ENCODE assay signal across 8 mouse cellular contexts in the genomic region with DNA sequence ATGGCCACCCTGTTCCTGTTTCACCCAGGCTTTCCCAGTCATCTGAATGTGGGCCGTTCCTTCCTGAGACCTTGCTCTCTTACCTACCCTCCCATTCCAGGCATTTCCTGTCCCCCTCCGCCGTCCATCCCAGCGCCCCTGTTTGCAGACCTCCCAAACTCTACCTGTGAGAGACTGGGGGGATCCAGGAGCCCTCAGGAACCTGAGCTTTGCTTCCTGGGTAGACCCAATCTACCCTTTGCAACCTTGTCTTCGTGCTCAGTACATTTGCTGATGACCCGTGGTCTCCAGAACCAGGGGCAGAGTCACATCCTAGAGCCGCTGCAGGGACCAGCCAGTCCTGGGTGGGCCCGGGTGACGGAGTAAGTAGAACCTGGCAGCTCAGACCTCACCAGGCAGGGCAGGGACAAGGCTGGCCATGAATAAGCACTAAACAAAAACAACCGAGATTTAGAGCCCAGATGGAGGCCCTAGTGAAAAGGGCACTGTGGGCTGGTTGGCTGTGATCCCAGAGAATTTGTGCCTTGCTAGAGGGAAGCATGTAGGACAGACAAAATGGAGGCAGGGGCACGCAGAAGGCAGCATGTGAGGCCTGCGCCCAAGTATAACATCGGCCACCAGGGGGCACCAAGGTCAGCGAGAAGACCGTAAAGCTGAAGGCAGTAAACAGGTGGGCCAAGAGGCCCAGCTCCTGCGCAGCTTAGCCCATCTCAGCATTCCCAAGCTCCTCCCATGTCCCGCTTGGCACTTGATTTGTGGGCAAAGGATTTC. TPM values are rescaled to one million over a fixed set of nuclear protein-coding genes. Genes with fewer than 3 reads are reported as not detected.
DNase-seq lines count a peak whose midpoint lies in the region; ATAC-seq and TF ChIP-seq lines count a peak whose summit lies in the region.

No protein-coding gene starts in this region.

- peak overlapping the region; percentile 95 for H3K27ac ChIP-seq in heart, embryonic 11.5 days (ENCODE audit: low read depth, low read length)
- H3K27ac ChIP-seq in kidney, embryonic 16.5 days (ENCODE audit: low read length) = peak overlapping the region; percentile 96
- no peak overlapping the region for H3K27ac ChIP-seq in liver, adult 2 months (replicated peaks; ENCODE audit: insufficient read depth, low read depth, low read length)

- no peaks in the 10 kb centered on the region for H3K79me2 ChIP-seq in liver, adult 2 months (ENCODE audit: control insufficient read depth, insufficient read depth, low read length)
- no peaks in the 10 kb centered on the region for H3K79me2 ChIP-seq in myocyte (ENCODE audit: control insufficient read depth, insufficient read depth)

- no peaks in the 10 kb centered on the region for H3K27me3 ChIP-seq in heart, embryonic 11.5 days (ENCODE audit: control insufficient read depth, insufficient read depth, low read length)
- no peaks in the 10 kb centered on the region for H3K27me3 ChIP-seq in kidney, embryonic 16.5 days (ENCODE audit: insufficient read depth, low read length)
- H3K27me3 ChIP-seq in liver, adult 2 months (ENCODE audit: control insufficient read depth, insufficient read depth, low read length) = no peaks in the 10 kb centered on the region
- no peaks in the 10 kb centered on the region for H3K27me3 ChIP-seq in myocyte (ENCODE audit: control insufficient read depth, insufficient read depth, insufficient read length)
- no peaks in the 10 kb centered on the region for H3K27me3 ChIP-seq in splenic B cell, adult 2 months (ENCODE audit: control insufficient read depth, insufficient read depth, low read length, poor library complexity, severe bottlenecking)

- no peak overlapping the region for H3ac ChIP-seq in myocyte (ENCODE audit: control insufficient read depth, insufficient read length)

- no peaks in the 10 kb centered on the region for H3K36me3 ChIP-seq in heart, embryonic 11.5 days (ENCODE audit: control insufficient read depth, insufficient read depth, low read length)
- H3K36me3 ChIP-seq in kidney, embryonic 16.5 days (ENCODE audit: insufficient read depth, low read length) = no peaks in the 10 kb centered on the region
- no peaks in the 10 kb centered on the region for H3K36me3 ChIP-seq in liver, adult 2 months (ENCODE audit: control insufficient read depth, insufficient read depth, low read length)
- no peaks in the 10 kb centered on the region for H3K36me3 ChIP-seq in myocyte (ENCODE audit: control insufficient read depth, insufficient read depth)
- H3K36me3 ChIP-seq in splenic B cell, adult 2 months (ENCODE audit: control insufficient read depth, insufficient read depth, low read length, poor library complexity, severe bottlenecking) = no peaks in the 10 kb centered on the region; the same call in 1 of the 2 replicates

- WGBS in heart, embryonic 11.5 days (ENCODE audit: insufficient replicate concordance) = 32% methylated on average over 17 of the region's 17 CpGs
- 38% methylated on average over 17 of the region's 17 CpGs for WGBS in kidney, embryonic 16.5 days
- WGBS in liver, adult 2 months = 36% methylated on average over 17 of the region's 17 CpGs

- TF ChIP-seq CTCF in liver, adult 2 months (IDR thresholded peaks at IDR 0.05; ENCODE audit: low read depth, low read length) = peak; percentile 96

- peak overlapping the region; percentile 65 for H3K9ac ChIP-seq in heart, embryonic 11.5 days (ENCODE audit: low read depth, low read length)
- peak overlapping the region; percentile 59 for H3K9ac ChIP-seq in kidney, embryonic 16.5 days (replicated peaks; ENCODE audit: low read length)
- H3K9ac ChIP-seq in liver, adult 2 months (ENCODE audit: low read depth, low read length) = no peak overlapping the region

- TF ChIP-seq POLR2A in liver, adult 2 months (IDR thresholded peaks at IDR 0.05; ENCODE audit: extremely low read depth, insufficient read depth, low read length) = no peak
- no peak for TF ChIP-seq POLR2A in myocyte (IDR thresholded peaks at IDR 0.05; ENCODE audit: insufficient read length, low read depth)

- ATAC-seq in erythroblast, adult 5-6 weeks (replicated peaks; ENCODE audit: low FRiP score, poor library complexity, severe bottlenecking) = peak; percentile 67
- ATAC-seq in heart, embryonic 11.5 days (replicated peaks; ENCODE audit: insufficient number of reproducible peaks, low FRiP score, low TSS enrichment) = peak; percentile 50
- peak; percentile 81 for ATAC-seq in kidney, embryonic 16.5 days (ENCODE audit: low FRiP score, low TSS enrichment)

- peak overlapping the region; percentile 30 for H3K4me3 ChIP-seq in heart, embryonic 11.5 days (ENCODE audit: low read depth, low read length)
- H3K4me3 ChIP-seq in kidney, embryonic 16.5 days (ENCODE audit: low read length) = no peak overlapping the region
- no peak overlapping the region for H3K4me3 ChIP-seq in liver, adult 2 months (ENCODE audit: insufficient read depth, low read depth, low read length)
- peak overlapping the region; percentile 27 for H3K4me3 ChIP-seq in myocyte

- H3K9me3 ChIP-seq in heart, embryonic 11.5 days (replicated peaks; ENCODE audit: control insufficient read depth, low read length) = no peaks in the 10 kb centered on the region
- no peaks in the 10 kb centered on the region for H3K9me3 ChIP-seq in kidney, embryonic 16.5 days (ENCODE audit: low read length)

- peaks cover 39% of the 10 kb centered on the region for H3K4me1 ChIP-seq in heart, embryonic 11.5 days (ENCODE audit: control insufficient read depth, insufficient read depth, low read length)
- H3K4me1 ChIP-seq in kidney, embryonic 16.5 days (ENCODE audit: insufficient read depth, low read length) = peaks cover 43% of the 10 kb centered on the region
- H3K4me1 ChIP-seq in liver, adult 2 months (ENCODE audit: control insufficient read depth, insufficient read depth, low read length) = peaks cover 4% of the 10 kb centered on the region; the same call in 1 of the 2 replicates

- H3K4me2 ChIP-seq in heart, embryonic 11.5 days = peak overlapping the region; percentile 53
- H3K4me2 ChIP-seq in kidney, embryonic 16.5 days (replicated peaks; ENCODE audit: low read depth, low read length) = peak overlapping the region; percentile 24; the same call in 1 of the 2 replicates
- peak overlapping the region; percentile 81 for H3K4me2 ChIP-seq in myocyte (ENCODE audit: low read depth)

- DNase-seq in B cell, adult 2 months = peak; percentile 97
- peak; percentile 93 for DNase-seq in brain, adult 2 months (ENCODE audit: low read depth, low spot score)
- peak; percentile 61 for DNase-seq in liver, adult 2 months (ENCODE audit: extremely low read depth, low read depth, low spot score)
- DNase-seq in splenic B cell, adult 2 months (ENCODE audit: low read depth, low spot score) = peak; percentile 93

TF ChIP-seq in myocyte, 11 proteins besides CTCF, POLR2A, EP300 and RAD21:
- TF ChIP-seq POLR2AphosphoS2 (IDR thresholded peaks at IDR 0.05; ENCODE audit: insufficient read length, low read depth) (no peak), MYOD1 (IDR thresholded peaks at IDR 0.05; ENCODE audit: control insufficient read depth in 1 of 3, insufficient read length in 2 of 3, low read depth in 2 of 3) (peak; percentile 88 to 99 (median 96)), TCF3 (IDR thresholded peaks at IDR 0.05; ENCODE audit: insufficient read length, low read depth) (no peak), E2F4 (IDR thresholded peaks at IDR 0.05; ENCODE audit: insufficient read depth) (no peak), CEBPB (IDR thresholded peaks at IDR 0.05; ENCODE audit: insufficient read depth, poor library complexity, severe bottlenecking) (no peak), SRF (IDR thresholded peaks at IDR 0.05; ENCODE audit: control insufficient read depth, insufficient read length, low read depth) (no peak), USF1 (IDR thresholded peaks at IDR 0.05; ENCODE audit: low read depth) (no peak), TCF12 (IDR thresholded peaks at IDR 0.05; ENCODE audit: insufficient read depth, poor library complexity, severe bottlenecking) (no peak), MYOG (IDR thresholded peaks at IDR 0.05; ENCODE audit: control insufficient read depth in 1 of 3, insufficient read depth in 1 of 3, insufficient read length in 2 of 3, low read depth in 2 of 3) (peak; percentile 57 to 89 (median 57))

RNA-seq across cellular contexts. Expression of a gene that starts 2.9 kb away (rescaled TPM):
- total RNA-seq in erythroblast, adult 5-6 weeks (2015; ENCODE audit: low replicate concordance) = 77.4 and 78.8 TPM in 2 replicates
- 55.2 and 79.5 TPM in 2 replicates for total RNA-seq in erythroblast, adult 5-6 weeks (2017; ENCODE audit: low replicate concordance)
- polyA plus RNA-seq in heart, embryonic 11.5 days (2014; fragmentation: Nextera tagmentation; extraction: Ambion mirVana) = 18.2 and 19.5 TPM in 2 replicates
- 1.5 and 1.6 TPM in 2 replicates for polyA plus RNA-seq in kidney, embryonic 16.5 days (2015; fragmentation: Nextera tagmentation; extraction: Ambion mirVana)
- total RNA-seq in liver, adult 2 months (2014; rRNA removed) = 0.46 and 1.1 TPM in 2 replicates
- polyA plus RNA-seq in liver, adult 2 months (2012; rRNA removed) = 0.56 and 1.0 TPM in 2 replicates
- polyA plus RNA-seq in myocyte (2012; fragmentation: generic; extraction: Trizol) = 59.5 TPM

RNA-seq across cellular contexts. Expression of a gene that starts 38.7 kb away (rescaled TPM):
- total RNA-seq in erythroblast, adult 5-6 weeks (2015; ENCODE audit: low replicate concordance) = not detected in 2 replicates
- not detected in 2 replicates for total RNA-seq in erythroblast, adult 5-6 weeks (2017; ENCODE audit: low replicate concordance)
- 0.42 and 0.44 TPM in 2 replicates for polyA plus RNA-seq in heart, embryonic 11.5 days (2014; fragmentation: Nextera tagmentation; extraction: Ambion mirVana)
- 0.75 and 1.3 TPM in 2 replicates for polyA plus RNA-seq in kidney, embryonic 16.5 days (2015; fragmentation: Nextera tagmentation; extraction: Ambion mirVana)
- total RNA-seq in liver, adult 2 months (2014; rRNA removed) = not detected in 2 replicates
- polyA plus RNA-seq in liver, adult 2 months (2012; rRNA removed) = 0.11 TPM in 1 of 2 replicates, not detected in the other
- polyA plus RNA-seq in myocyte (2012; fragmentation: generic; extraction: Trizol) = not detected

RNA-seq across cellular contexts. Expression of a gene that starts 44.8 kb away (rescaled TPM):
- 59.4 and 65.9 TPM in 2 replicates for total RNA-seq in erythroblast, adult 5-6 weeks (2015; ENCODE audit: low replicate concordance)
- 40.8 and 80.4 TPM in 2 replicates for total RNA-seq in erythroblast, adult 5-6 weeks (2017; ENCODE audit: low replicate concordance)
- 632 and 701 TPM in 2 replicates for polyA plus RNA-seq in heart, embryonic 11.5 days (2014; fragmentation: Nextera tagmentation; extraction: Ambion mirVana)
- 643 and 698 TPM in 2 replicates for polyA plus RNA-seq in kidney, embryonic 16.5 days (2015; fragmentation: Nextera tagmentation; extraction: Ambion mirVana)
- total RNA-seq in liver, adult 2 months (2014; rRNA removed) = 363 and 420 TPM in 2 replicates
- 616 and 625 TPM in 2 replicates for polyA plus RNA-seq in liver, adult 2 months (2012; rRNA removed)
- polyA plus RNA-seq in myocyte (2012; fragmentation: generic; extraction: Trizol) = 744 TPM

Comparison
In these comparisons a context has a peak if more than half of its experiments do, and no peak if none do; other contexts are left out.
1. H3K4me2 ChIP-seq: peak in every context shown above with its lines; median percentile 81 in myocyte; 53 in heart, embryonic 11.5 days; 24 in kidney, embryonic 16.5 days.
2. H3K4me3 ChIP-seq: peak in heart, embryonic 11.5 days (single experiment) and myocyte (single experiment); none in kidney, embryonic 16.5 days (single experiment) and liver, adult 2 months (single experiment).
3. Peak in every context shown above with its lines, with median percentiles within 50 percentile points of each other: DNase-seq and ATAC-seq.